Mouse (Mus musculus): ENCODE data around the gene Cit.
A peak's percentile ranks its signal among the peaks of the same experiment; 100 is the strongest.

The Cit gene

DNA sequence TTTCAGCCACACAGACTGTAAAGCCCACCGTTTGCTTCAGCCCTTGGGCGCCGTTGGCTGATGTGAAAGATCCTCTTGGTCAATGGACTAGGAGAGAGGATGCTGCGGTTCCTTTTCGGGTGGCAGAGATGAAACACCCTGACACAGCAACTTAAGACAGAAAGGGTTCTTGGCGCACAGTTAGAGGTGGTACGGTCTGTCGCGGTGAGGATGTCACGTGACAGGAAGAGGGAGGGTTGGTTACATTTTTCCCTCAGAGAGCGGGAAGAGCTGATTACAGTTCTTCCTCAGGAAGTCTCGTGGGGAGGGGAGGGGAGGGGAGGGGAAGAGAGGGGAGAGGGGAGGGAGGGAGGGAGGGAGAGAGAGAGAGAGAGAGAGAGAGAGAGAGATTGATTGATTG, 192.7 kb downstream of the Cit start:
- peak; percentile 60 for DNase-seq (ENCODE audit: low read depth, low spot score)

DNA sequence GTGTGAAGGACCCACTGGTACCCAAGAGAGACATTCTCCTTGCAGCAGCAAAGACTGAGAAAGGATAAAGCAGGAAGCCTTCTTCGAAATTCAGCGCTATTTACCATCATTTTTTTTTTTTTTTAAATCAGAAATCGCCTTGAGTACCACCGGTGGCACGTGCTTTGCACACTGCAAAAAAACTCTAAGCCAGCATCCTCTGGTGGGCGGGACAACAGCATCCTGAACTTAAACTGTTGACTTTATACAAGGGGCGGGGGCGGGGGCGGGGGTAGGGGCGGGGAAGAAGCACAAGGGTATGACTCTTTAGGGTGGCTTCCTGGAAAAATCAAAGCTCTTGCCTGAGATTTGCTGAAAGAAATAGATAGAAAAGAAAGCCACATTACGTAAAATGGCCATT, 194.6 kb downstream of the Cit start:
- no peak for DNase-seq (ENCODE audit: low read depth, low spot score)

DNA sequence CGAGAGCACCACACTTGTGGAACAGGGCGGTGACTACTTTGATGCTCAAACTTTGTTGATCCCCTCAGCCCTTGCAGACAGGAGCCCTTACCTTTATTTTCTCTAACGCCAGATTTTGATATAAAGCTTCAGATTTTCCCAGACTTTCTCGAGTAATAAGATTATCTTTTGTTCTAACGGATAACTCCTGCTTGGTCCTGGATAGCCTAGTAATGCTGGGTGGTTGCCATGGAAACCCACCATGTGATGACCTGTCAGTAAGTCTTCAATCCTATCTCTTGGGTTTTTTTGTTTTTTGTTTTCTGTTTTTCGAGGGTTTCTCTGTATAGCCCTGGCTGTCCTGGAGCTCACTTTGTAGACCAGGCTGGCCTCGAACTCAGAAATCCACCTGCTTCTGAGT, 197.2 kb downstream of the Cit start:
- no peak for DNase-seq (ENCODE audit: low read depth, low spot score)

DNA sequence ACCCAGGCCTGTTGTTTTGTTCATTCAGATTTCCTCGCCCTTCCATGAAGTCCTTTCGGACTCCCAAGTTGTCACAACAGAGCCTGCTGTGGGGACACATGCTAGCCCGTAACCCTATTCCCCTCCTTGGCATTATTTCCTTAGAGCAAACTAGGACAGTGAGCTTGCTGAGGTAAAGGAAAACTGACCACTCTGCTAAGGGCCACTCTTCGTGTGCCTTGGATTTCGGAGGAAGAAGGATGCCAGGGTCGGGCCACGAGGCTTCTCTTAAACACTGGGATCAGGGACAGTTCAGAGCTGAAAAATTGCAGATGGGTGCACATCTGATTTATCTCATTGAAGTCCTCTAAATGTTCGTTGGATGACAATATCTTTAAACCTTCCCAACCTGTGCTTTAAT, 200.5 kb downstream of the Cit start:
- no peak for DNase-seq (ENCODE audit: low read depth, low spot score)

DNA sequence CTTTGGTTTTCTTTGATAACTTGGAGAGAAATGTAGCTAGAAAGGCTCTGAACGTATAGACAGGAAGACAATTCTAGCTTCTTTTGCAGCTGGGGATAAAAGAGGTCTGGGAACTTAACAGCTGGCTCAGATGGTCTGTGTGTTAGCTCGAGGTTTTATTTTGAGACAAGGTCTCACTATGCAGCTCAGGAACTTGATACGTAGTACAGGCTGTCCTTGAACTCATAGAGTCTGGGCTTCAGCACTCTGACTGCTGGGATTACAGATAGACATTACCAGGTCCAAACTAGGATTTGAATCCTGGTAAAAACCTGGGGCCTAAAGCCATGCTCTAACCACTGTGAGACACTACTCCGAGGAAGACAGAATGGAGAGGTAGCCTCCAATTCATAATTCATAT, 201.2 kb downstream of the Cit start:
- no peak for DNase-seq (ENCODE audit: low read depth, low spot score)

DNA sequence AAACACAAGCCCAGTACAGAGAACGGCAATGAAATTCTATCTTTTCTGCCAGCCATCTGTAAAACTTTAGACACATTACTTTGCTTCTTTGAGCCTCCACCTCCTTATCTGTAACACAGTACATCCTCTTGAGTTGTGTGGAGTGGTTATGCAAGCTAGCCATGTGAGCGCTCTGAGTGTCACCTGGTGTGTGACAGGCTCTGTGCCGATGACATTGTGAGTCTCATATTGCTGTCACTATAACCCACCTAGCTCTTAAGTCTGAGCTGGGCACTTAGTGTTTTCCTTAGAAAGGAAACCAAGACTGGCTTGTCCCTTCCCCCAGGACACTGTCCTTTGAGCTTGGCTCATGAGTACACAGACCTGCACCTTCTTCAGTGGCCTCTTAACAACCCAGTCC, 203.2 kb downstream of the Cit start:
- no peak for DNase-seq (ENCODE audit: low read depth, low spot score)

DNA sequence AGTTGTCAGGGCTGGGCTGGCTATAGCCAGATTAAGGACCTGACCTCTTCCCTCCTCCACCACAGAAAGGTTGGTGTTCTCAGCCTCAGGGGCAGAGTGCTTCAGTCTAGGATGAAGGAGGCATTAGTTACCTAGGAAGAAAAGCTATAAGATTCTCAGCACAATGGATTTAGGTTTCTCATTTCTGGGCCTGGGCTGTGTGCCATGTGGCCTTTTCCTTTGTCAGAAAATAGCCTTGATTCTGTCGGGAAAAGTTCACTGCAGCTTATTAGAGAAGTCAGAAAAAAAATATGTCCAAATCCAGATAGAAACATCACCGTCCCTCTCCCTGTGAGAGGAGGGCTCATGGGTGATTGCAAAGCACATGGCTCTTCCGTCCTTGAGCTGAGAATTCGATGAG, 204.7 kb downstream of the Cit start:
- DNase-seq (ENCODE audit: low read depth, low spot score): no peak

DNA sequence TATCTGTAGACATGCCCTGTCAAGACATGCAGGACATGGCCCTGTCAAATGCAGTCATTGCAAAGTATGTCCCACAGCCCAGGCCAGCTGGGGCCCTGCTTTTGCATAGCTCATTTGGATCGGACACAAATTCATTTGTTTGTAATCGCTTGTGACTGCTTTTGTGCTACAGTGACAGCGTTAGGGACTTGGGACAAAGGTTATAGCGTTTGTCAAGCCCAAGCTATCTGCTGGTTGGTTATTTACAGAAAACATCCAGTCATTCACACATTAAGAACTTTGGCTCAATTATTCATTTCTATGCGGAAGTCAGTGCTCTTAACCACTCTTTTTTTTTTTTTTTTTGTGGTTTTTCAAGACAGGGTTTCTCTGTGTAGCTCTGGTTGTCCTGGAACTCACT, 207.1 kb downstream of the Cit start:
- no peak for DNase-seq (ENCODE audit: low read depth, low spot score)

DNA sequence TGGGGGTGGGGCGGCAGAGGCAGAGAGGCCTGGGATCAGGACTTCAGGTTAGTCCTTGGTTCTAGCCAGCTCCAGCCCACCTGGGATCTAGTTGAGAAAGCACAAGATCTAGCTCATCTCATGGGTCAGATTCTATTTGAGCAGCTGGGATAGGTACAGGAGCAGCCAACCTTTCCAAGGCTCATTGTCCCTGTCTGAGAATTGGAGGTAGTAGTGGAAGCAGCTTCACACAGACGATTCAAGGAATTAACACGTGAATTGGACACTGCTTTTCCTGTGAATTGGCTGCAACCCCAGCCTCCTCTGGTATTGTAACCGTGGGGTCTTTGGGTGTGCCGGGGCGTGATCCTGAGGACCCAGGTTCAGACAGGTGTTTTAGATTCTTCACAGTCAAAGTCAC, 207.7 kb downstream of the Cit start:
- DNase-seq (ENCODE audit: low read depth, low spot score): peak; percentile 76

Measured in ES-CJ7 (cell line).